Mouse (Mus musculus) ES-Bruce4 (cell line): ENCODE data around the gene Tfcp2l1.

Experiments
- CTCF ChIP-seq: IDR thresholded peaks from one replicate; pipeline ENCODE4 v1.8.1; 2011; ENCODE audit warnings: low read depth, low read length
- EP300 ChIP-seq: IDR thresholded peaks from 2 replicates; pipeline ENCODE4 v1.6.1; 2011; ENCODE audit warnings: low read depth, low read length; ENCODE audit not compliant: insufficient read depth

DNA sequence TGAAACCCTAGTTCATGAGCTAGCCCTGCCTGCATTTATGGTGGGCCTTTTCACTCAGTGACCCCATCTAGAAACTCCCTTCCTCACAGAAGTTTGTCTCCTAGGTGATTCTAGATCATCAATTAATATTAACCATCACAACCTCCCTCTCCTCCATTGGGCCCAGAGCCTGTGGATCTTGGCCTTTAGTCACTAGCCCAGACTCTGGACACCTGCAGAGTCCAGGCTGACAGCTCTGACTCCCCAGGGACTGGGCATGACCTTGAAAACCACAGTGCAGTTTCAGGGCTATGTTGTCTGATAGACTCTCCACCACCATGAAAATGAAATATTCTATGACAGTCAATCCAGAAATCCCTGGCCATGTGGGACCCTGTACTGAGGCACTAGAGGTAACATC, 39.8 kb downstream of the Tfcp2l1 start:
- TF ChIP-seq EP300 (no peak), CTCF (no peak)
